Mouse (Mus musculus): ENCODE measurements at regions not wholly inside any gene's neighbourhood (a gene's known extent, or its start where the extent isn't known, plus 50 kb on each side); places are given as distances from the start of the nearest gene placed in this dataset.

DNA sequence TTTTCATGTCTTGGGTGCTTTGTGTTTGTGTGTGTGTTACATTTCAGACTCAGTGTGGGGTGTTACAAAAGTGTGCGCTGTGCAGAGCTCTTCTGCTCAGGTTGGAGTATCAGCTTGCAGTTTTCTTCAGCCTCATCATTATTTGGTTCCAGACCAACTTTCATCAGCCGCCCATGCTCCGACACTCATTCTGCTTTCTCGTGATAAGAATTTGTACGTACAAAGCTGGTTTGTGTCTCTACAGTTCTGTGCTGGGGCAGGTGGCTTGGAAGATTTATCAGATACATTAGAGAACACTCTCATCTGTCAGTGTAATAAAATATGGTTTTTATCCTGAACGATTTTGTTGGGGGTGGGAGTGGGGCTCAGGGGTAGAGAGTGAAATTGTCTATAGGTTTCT, 332.8 kb upstream of the Tnp1 start:
- no peak for TF ChIP-seq CTCF (IDR thresholded peaks at IDR 0.05; ENCODE audit: low read depth, low read length)
- TF ChIP-seq POLR2A (IDR thresholded peaks at IDR 0.05; ENCODE audit: extremely low read depth, insufficient read depth, low read length), result no peak

Data from liver, adult 2 months (tissue).